Mouse (Mus musculus) heart, embryonic 12.5 days (tissue): Measurements from ENCODE around the gene Gm29609. TPM values are rescaled to one million over a fixed set of nuclear protein-coding genes. Genes with fewer than 3 reads are reported as not detected.
A peak's percentile ranks its signal among the peaks of the same experiment; 100 is the strongest.

Experiments used
- ATAC-seq: fragments of 200-750 bp; cut with Nextera tagmentation; 2 replicates; pipeline ENCODE4 v1.8.0; 2017; ENCODE audit warnings: moderate TSS enrichment, moderate library complexity; ENCODE audit not compliant: insufficient number of reproducible peaks, low FRiP score
- H3K27ac ChIP-seq: fragments of 300-500 bp; sonication (generic); 2 replicates; pipeline ENCODE4 v1.5.1; 2016; ENCODE audit warnings: mild to moderate bottlenecking, moderate library complexity; ENCODE audit not compliant: poor library complexity, severe bottlenecking
- H3K27me3 ChIP-seq: fragments of 300-500 bp; sonication (generic); replicated peaks from 2 replicates; pipeline ENCODE4 v1.6.1; 2016; ENCODE audit warnings: mild to moderate bottlenecking, moderate library complexity
- H3K36me3 ChIP-seq: fragments of 300-500 bp; sonication (generic); 2 replicates; pipeline ENCODE4 v1.6.1; 2016; ENCODE audit warnings: mild to moderate bottlenecking, moderate library complexity
- H3K4me1 ChIP-seq: fragments of 300-500 bp; sonication (generic); replicated peaks from 2 replicates; pipeline ENCODE4 v1.6.1; 2016; ENCODE audit warnings: mild to moderate bottlenecking
- H3K4me2 ChIP-seq: fragments of 300-500 bp; sonication (generic); 2 replicates; pipeline ENCODE4 v1.6.1; 2016; ENCODE audit warnings: mild to moderate bottlenecking, moderate library complexity
- H3K4me3 ChIP-seq: fragments of 300-500 bp; sonication (generic); 2 replicates; pipeline ENCODE4 v1.5.1; 2016; ENCODE audit warnings: mild to moderate bottlenecking
- H3K9ac ChIP-seq: fragments of 300-500 bp; sonication (generic); 2 replicates; pipeline ENCODE4 v1.6.1; 2016; ENCODE audit warnings: mild to moderate bottlenecking, moderate library complexity
- H3K9me3 ChIP-seq: fragments of 300-500 bp; sonication (generic); replicated peaks from 2 replicates; pipeline ENCODE4 v1.6.1; 2016; ENCODE audit warnings: mild to moderate bottlenecking, moderate library complexity
- WGBS: fragments of 180-500 bp; shearing (Covaris S2); methylation state at CpG from one replicate; pipeline ENCODE4 v1.1.7; 2016; 5-methylcytosine and 5-hydroxymethylcytosine counted together
- polyA plus RNA-seq: library from polyadenylated mRNA; unstranded; fragments of >200 nt; fragmentation: Nextera tagmentation; extraction: Ambion mirVana; gene quantifications from 2 replicates; pipeline ENCODE4 v1.2.1, GENCODE M21; 2016

Gene Gm29609
- polyA plus RNA-seq, 1 experiment from 2014 or later, result 1.3 TPM

GRCm38 (mm10) chr5:31094799-31095691 lies 84.7 kb downstream of the Gm29609 start:
- no peak overlapping the region for H3K27ac ChIP-seq
- peak overlapping the region; percentile 45 for H3K4me3 ChIP-seq
- H3K4me1 ChIP-seq, result peaks cover 33% of the 10 kb centered on the region
- H3K9me3 ChIP-seq, result no peaks in the 10 kb centered on the region
- no peaks in the 10 kb centered on the region for H3K36me3 ChIP-seq
- ATAC-seq, result no peak; the same call in 1 of the 2 replicates
- H3K4me2 ChIP-seq, result peak overlapping the region; percentile 71
- H3K9ac ChIP-seq, result peak overlapping the region; percentile 48; the same call in 1 of the 2 replicates
- WGBS, result under 1% methylated on average over 59 of the region's 59 CpGs
- peaks cover 97% of the 10 kb centered on the region for H3K27me3 ChIP-seq

Other genes with a start within 250 kb of the Gm29609 start
- gene Cgref1, start 234.3 kb downstream of the Gm29609 start, polyA plus RNA-seq, result 4.9 and 5.2 TPM in 2 replicates
- 86.0 and 89.0 TPM in 2 replicates for gene Preb, start 219.6 kb downstream of the Gm29609 start, polyA plus RNA-seq
- 0.18 and 0.22 TPM in 2 replicates for gene Tcf23, start 211.2 kb downstream of the Gm29609 start, polyA plus RNA-seq
- gene Atraid, start 131.6 kb downstream of the Gm29609 start, polyA plus RNA-seq, result 102 and 107 TPM in 2 replicates
- 7.9 and 8.0 TPM in 2 replicates for gene Slc5a6, start 131.0 kb downstream of the Gm29609 start, polyA plus RNA-seq
- gene Cad, start 125.1 kb downstream of the Gm29609 start, polyA plus RNA-seq, result 38.4 and 39.2 TPM in 2 replicates
- not detected in 2 replicates for gene Dnajc5g, start 73.6 kb downstream of the Gm29609 start, polyA plus RNA-seq
- 0.39 and 0.47 TPM in 2 replicates for gene Slc30a3, start 71.7 kb downstream of the Gm29609 start, polyA plus RNA-seq
- gene Trim54, start 63.2 kb downstream of the Gm29609 start, polyA plus RNA-seq, result 12.8 and 12.9 TPM in 2 replicates
- 0.38 TPM in 1 of 2 replicates, not detected in the other for gene Ucn, start 41.1 kb downstream of the Gm29609 start, polyA plus RNA-seq
- 66.8 and 68.8 TPM in 2 replicates for gene Mpv17, start 25.7 kb downstream of the Gm29609 start, polyA plus RNA-seq
- 58.8 and 63.7 TPM in 2 replicates for gene Gtf3c2, start 233 bp upstream of the Gm29609 start, polyA plus RNA-seq
- gene Snx17, start 13.3 kb upstream of the Gm29609 start, polyA plus RNA-seq, result 112 and 116 TPM in 2 replicates
- 52.3 and 60.5 TPM in 2 replicates for gene Eif2b4, start 13.5 kb upstream of the Gm29609 start, polyA plus RNA-seq
- gene Zfp513, start 22.4 kb upstream of the Gm29609 start, polyA plus RNA-seq, result 9.9 and 10.5 TPM in 2 replicates
- 111 and 112 TPM in 2 replicates for gene Ppm1g, start 40.8 kb upstream of the Gm29609 start, polyA plus RNA-seq
- gene Nrbp1, start 61.0 kb upstream of the Gm29609 start, polyA plus RNA-seq, result 127 and 137 TPM in 2 replicates
- 0.34 TPM in 1 of 2 replicates, not detected in the other for gene Gm9970, start 61.3 kb upstream of the Gm29609 start, polyA plus RNA-seq
- gene Krtcap3, start 71.8 kb upstream of the Gm29609 start, polyA plus RNA-seq, result 7.4 and 7.5 TPM in 2 replicates
- 33.9 and 34.0 TPM in 2 replicates for gene Ift172, start 111.2 kb upstream of the Gm29609 start, polyA plus RNA-seq
- gene Fndc4, start 116.2 kb upstream of the Gm29609 start, polyA plus RNA-seq, result 25.8 and 32.3 TPM in 2 replicates
- gene Gckr, start 117.5 kb upstream of the Gm29609 start, polyA plus RNA-seq, result 0.19 TPM in 1 of 2 replicates, not detected in the other